Mouse (Mus musculus): ENCODE results near the gene Ddb1. TPM values are rescaled to one million over a fixed set of nuclear protein-coding genes. Genes with fewer than 3 reads are reported as not detected.
A peak's percentile ranks its signal among the peaks of the same experiment; 100 is the strongest.

The Ddb1 gene
- polyA plus RNA-seq, 1 experiment from 2014 or later = 393 TPM

DNA sequence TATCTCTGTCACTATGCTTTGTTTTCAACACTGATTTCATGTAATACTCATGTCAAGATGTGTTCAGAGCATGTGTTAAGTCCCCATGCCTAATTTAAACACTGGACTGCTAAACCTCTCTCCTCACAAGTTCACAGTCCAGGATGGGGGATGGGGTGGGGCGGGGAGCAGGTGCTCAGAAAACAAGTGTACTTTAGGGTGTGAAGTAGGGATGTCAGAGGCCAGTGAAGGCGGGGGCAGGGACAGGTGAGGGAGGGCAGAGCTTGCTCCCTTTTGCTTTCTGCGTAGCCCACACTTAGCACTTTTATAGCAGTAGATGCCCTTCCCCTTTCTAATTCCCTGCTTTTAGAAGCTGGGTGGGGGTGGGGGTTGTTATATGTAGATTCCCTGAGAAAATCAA lies 60.0 kb downstream of the Ddb1 start:
- H3K36me3 ChIP-seq (ENCODE audit: control insufficient read depth, insufficient read depth, low read length) = no peaks in the 10 kb centered on the region
- H3K27ac ChIP-seq (ENCODE audit: low read depth, low read length) = no peak overlapping the region
- no peaks in the 10 kb centered on the region for H3K9me3 ChIP-seq (ENCODE audit: control insufficient read depth, low read length)
- 68% methylated on average over 3 of the region's 3 CpGs for WGBS
- no peak for DNase-seq (ENCODE audit: low spot score, missing footprints)
- H3K4me2 ChIP-seq = no peak overlapping the region
- ATAC-seq (ENCODE audit: low FRiP score) = peak; percentile 50; the same call in 1 of the 2 replicates
- no peaks in the 10 kb centered on the region for H3K27me3 ChIP-seq (ENCODE audit: control insufficient read depth, insufficient read depth, low read length)
- H3K4me1 ChIP-seq (ENCODE audit: control insufficient read depth, insufficient read depth, low read length) = no peaks in the 10 kb centered on the region
- no peak overlapping the region for H3K4me3 ChIP-seq (ENCODE audit: low read depth, low read length)
- no peak overlapping the region for H3K9ac ChIP-seq (ENCODE audit: low read length)

DNA sequence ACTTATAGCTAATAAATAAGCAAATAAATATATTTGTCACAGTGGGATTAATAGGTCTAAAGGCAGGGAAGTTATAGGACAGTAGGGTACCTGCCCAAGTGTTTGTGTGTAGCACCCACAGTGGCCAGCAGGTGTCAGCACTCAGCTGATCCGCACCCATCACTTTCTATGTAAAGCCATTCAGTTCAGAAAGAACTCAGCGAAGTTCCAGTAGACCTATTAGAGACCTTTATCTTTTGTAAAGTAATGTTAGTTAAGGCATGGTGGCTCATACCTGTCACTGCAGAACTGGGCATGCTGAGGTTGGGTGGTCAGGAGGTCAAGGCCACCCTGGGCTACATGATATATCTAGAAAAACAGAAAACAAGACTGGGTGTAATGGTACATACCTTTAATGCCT lies 60.4 kb downstream of the Ddb1 start:
- H3K4me3 ChIP-seq (ENCODE audit: low read depth, low read length) = no peak overlapping the region
- ATAC-seq (ENCODE audit: low FRiP score) (peak; percentile 64), DNase-seq (ENCODE audit: low spot score, missing footprints) (peak; percentile 95)
- no peak overlapping the region for H3K4me2 ChIP-seq
- no peak overlapping the region for H3K9ac ChIP-seq (ENCODE audit: low read length)
- H3K27me3 ChIP-seq (ENCODE audit: control insufficient read depth, insufficient read depth, low read length) = no peaks in the 10 kb centered on the region
- H3K27ac ChIP-seq (ENCODE audit: low read depth, low read length) = no peak overlapping the region
- no peaks in the 10 kb centered on the region for H3K4me1 ChIP-seq (ENCODE audit: control insufficient read depth, insufficient read depth, low read length)
- no peaks in the 10 kb centered on the region for H3K36me3 ChIP-seq (ENCODE audit: control insufficient read depth, insufficient read depth, low read length)
- WGBS = 12% methylated on average over 2 of the region's 2 CpGs
- no peaks in the 10 kb centered on the region for H3K9me3 ChIP-seq (ENCODE audit: control insufficient read depth, low read length)

DNA sequence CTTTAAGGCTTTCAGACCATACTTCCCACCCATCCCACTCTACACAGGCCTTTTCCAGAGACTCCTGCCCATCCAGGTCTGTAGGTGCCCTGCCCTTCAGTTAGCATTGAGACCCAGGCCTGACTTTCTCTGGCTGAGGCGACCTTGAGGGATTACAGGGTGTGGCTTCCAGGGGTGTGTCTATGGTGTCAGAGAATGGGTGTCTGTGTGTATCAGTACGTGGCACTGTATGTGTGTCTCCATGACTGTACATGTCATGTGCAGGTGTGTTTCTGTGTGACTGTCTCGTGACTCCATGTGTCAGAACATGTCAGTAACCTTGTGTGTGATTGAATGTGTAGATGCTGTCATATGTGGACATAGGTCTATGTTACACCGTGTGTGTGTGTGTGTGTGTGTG lies 66.2 kb downstream of the Ddb1 start:
- DNase-seq (ENCODE audit: low spot score, missing footprints) = peak; percentile 2
- Histone ChIP-seq H3K4me2 (no peak overlapping the region), H3K4me1 (ENCODE audit: control insufficient read depth, insufficient read depth, low read length) (no peaks in the 10 kb centered on the region), H3K9ac (ENCODE audit: low read length) (no peak overlapping the region), H3K9me3 (ENCODE audit: control insufficient read depth, low read length) (no peaks in the 10 kb centered on the region), H3K4me3 (ENCODE audit: low read depth, low read length) (no peak overlapping the region), H3K27me3 (ENCODE audit: control insufficient read depth, insufficient read depth, low read length) (no peaks in the 10 kb centered on the region), H3K36me3 (ENCODE audit: control insufficient read depth, insufficient read depth, low read length) (no peaks in the 10 kb centered on the region), H3K27ac (ENCODE audit: low read depth, low read length) (no peak overlapping the region)
- ATAC-seq (ENCODE audit: low FRiP score) = no peak
- 81% methylated on average over 4 of the region's 4 CpGs for WGBS

DNA sequence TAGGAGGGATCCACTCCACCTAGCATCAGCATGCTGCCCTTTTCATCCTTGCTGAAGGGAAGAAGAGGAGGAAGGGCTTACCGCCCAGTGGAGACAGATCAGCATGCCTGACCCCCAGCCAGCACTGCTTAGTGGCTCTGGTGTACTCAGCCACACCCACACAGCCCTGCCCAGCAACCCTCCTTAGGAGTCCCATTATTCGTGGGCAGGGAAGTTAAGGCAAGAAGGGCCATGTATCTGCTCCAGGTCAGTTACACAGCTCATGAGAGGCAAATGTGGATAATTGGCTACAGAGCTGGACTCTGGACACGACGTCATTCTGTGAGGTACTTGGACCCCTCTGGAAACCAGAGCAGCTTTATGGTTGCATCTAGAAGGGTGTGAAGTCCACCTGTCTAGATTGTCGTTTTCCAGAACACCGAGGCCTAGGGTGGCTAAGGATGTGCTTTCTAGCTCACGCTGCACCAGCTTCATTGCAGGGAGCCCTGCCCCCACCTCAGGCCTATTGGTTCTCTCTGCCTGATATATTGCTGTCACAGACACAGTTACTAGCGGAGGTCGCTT lies 66.8 kb downstream of the Ddb1 start:
- H3K9ac ChIP-seq (ENCODE audit: low read length) = no peak overlapping the region
- no peaks in the 10 kb centered on the region for H3K9me3 ChIP-seq (ENCODE audit: control insufficient read depth, low read length)
- ATAC-seq (ENCODE audit: low FRiP score) (no peak), DNase-seq (ENCODE audit: low spot score, missing footprints) (no peak)
- H3K4me2 ChIP-seq = no peak overlapping the region
- H3K4me3 ChIP-seq (ENCODE audit: low read depth, low read length) = no peak overlapping the region
- 79% methylated on average over 9 of the region's 9 CpGs for WGBS
- H3K36me3 ChIP-seq (ENCODE audit: control insufficient read depth, insufficient read depth, low read length) = no peaks in the 10 kb centered on the region
- no peak overlapping the region for H3K27ac ChIP-seq (ENCODE audit: low read depth, low read length)
- no peaks in the 10 kb centered on the region for H3K4me1 ChIP-seq (ENCODE audit: control insufficient read depth, insufficient read depth, low read length)
- no peaks in the 10 kb centered on the region for H3K27me3 ChIP-seq (ENCODE audit: control insufficient read depth, insufficient read depth, low read length)

DNA sequence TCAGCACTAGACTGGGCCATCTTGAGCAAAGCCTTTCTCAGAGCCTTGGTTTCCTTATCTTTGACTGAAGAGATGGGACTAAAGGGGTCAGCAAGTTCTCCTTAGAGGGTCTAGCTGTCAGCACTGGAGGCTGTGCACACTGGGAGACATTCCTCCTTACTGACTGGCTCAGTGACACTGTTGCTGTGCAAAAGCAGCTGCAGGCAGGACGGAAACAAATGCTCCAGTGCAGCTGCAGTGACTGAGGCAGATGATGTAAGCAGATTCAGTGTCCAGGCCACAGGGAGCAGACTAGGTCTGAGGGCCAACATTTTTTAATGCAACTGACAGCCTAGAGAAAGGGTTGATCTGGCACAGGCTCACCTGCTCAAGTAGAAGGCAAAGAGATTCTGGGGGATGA lies 68.1 kb downstream of the Ddb1 start:
- Histone ChIP-seq H3K4me1 (ENCODE audit: control insufficient read depth, insufficient read depth, low read length) (no peaks in the 10 kb centered on the region), H3K27me3 (ENCODE audit: control insufficient read depth, insufficient read depth, low read length) (no peaks in the 10 kb centered on the region), H3K27ac (ENCODE audit: low read depth, low read length) (no peak overlapping the region), H3K4me2 (no peak overlapping the region), H3K9me3 (ENCODE audit: control insufficient read depth, low read length) (no peaks in the 10 kb centered on the region), H3K4me3 (ENCODE audit: low read depth, low read length) (no peak overlapping the region), H3K36me3 (ENCODE audit: control insufficient read depth, insufficient read depth, low read length) (no peaks in the 10 kb centered on the region), H3K9ac (ENCODE audit: low read length) (no peak overlapping the region)
- no peak for DNase-seq (ENCODE audit: low spot score, missing footprints)
- WGBS = 60% methylated on average over 1 of the region's 1 CpGs
- ATAC-seq (ENCODE audit: low FRiP score) = no peak

DNA sequence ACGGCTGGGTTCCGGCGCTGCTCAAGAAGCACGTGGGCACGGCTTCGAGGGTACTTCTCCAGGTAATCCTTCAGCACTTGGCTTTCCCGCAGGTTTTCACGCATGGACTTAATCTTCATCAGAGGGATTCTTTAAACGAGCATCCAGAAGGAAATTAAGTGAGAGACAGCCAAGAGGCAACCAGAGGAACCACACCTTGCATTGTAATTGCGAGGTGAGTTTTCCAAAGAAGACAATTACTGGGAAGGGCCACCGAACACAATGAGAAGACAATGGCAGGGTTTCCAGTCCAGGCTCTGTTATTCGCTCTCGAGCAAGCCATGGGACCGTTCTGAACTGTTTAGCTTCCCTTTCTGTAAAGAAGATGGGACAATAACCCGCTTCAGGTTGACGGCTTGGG lies 71.5 kb downstream of the Ddb1 start:
- Histone ChIP-seq H3K27ac (ENCODE audit: low read depth, low read length) (no peak overlapping the region), H3K9me3 (ENCODE audit: control insufficient read depth, low read length) (no peaks in the 10 kb centered on the region), H3K4me3 (ENCODE audit: low read depth, low read length) (no peak overlapping the region), H3K36me3 (ENCODE audit: control insufficient read depth, insufficient read depth, low read length) (no peaks in the 10 kb centered on the region), H3K4me1 (ENCODE audit: control insufficient read depth, insufficient read depth, low read length) (no peaks in the 10 kb centered on the region), H3K27me3 (ENCODE audit: control insufficient read depth, insufficient read depth, low read length) (no peaks in the 10 kb centered on the region), H3K9ac (ENCODE audit: low read length) (no peak overlapping the region), H3K4me2 (no peak overlapping the region)
- ATAC-seq (ENCODE audit: low FRiP score) (no peak), DNase-seq (ENCODE audit: low spot score, missing footprints) (no peak)
- WGBS = 85% methylated on average over 16 of the region's 16 CpGs

DNA sequence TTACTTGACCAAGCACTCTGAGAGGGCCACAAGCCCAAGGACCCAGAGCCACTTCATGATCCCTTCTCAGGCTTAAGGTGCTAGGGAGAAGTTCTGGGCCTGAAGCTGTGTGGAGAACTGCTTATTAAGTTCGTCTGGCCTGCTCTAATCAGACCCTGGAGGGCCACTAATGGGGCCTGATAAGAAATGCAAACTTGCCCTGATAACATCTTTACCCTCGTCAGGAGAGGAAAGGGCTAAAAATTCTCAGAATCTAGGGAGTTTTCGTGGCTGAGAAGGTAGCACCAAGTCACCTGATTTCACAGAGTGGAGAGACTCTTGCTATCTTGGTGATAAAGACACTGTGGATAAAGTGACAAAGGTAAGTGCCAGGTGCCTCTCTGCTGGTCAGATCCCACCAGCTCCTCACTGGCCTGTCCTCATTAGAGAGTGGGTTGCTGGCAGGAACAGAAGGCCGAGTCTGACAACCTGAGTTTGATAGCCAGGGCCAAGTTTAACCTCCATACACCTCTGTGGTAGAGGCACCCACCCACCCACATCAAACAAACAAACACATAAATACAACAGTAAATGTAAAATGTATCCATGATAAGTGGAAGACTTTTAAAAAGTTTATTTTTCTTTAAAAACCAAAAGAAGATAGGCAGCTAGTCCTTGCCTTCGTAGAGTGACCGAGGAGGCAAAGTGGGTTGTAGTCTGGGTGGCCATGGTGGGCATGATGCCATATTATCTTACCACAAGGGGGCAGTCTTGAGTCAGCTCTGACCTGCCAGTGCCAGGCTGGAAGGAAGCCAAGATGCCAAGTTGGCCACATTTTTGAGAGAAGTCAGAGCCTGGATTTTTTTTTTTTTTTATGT lies 73.0 kb downstream of the Ddb1 start, which contains the start of gene Pga5:
Gene Pga5 (minus strand): TSS at position 157 of the 857 bp plus-strand sequence.
- peak; percentile 94 for DNase-seq (ENCODE audit: low spot score, missing footprints)
- Histone ChIP-seq H3K27me3 (ENCODE audit: control insufficient read depth, insufficient read depth, low read length) (no peaks in the 10 kb centered on the region), H3K27ac (ENCODE audit: low read depth, low read length) (no peak within 1 kb of the TSS), H3K36me3 (ENCODE audit: control insufficient read depth, insufficient read depth, low read length) (no peaks in the 10 kb centered on the region), H3K9ac (ENCODE audit: low read length) (no peak within 1 kb of the TSS), H3K9me3 (ENCODE audit: control insufficient read depth, low read length) (no peaks in the 10 kb centered on the region), H3K4me1 (ENCODE audit: control insufficient read depth, insufficient read depth, low read length) (no peaks in the 10 kb centered on the region), H3K4me3 (ENCODE audit: low read depth, low read length) (no peak within 1 kb of the TSS), H3K4me2 (no peak within 1 kb of the TSS)
- peak; percentile 72; the same call in 1 of the 2 replicates for ATAC-seq (ENCODE audit: low FRiP score)
- WGBS = 50% methylated on average over 6 of the region's 6 CpGs

DNA sequence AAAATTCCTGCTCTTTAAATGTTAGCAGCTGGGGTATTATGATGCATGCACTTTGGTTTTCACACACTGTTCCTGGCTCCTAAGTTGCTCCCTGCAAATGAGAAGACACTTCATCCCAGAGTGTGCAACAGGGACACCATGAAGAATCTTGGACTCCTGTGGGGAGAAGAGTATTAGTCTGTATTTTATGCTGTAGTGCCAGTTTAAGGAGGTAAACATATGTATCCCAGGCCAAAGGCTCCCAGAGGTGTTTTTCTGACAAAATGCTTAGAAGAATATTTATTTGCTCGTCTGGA lies 73.6 kb downstream of the Ddb1 start:
- 94% methylated on average over 1 of the region's 1 CpGs for WGBS
- DNase-seq (ENCODE audit: low spot score, missing footprints) (no peak), ATAC-seq (ENCODE audit: low FRiP score) (no peak; the same call in 1 of the 2 replicates)
- Histone ChIP-seq H3K27me3 (ENCODE audit: control insufficient read depth, insufficient read depth, low read length) (no peaks in the 10 kb centered on the region), H3K27ac (ENCODE audit: low read depth, low read length) (no peak overlapping the region), H3K4me1 (ENCODE audit: control insufficient read depth, insufficient read depth, low read length) (no peaks in the 10 kb centered on the region), H3K9ac (ENCODE audit: low read length) (no peak overlapping the region), H3K4me3 (ENCODE audit: low read depth, low read length) (no peak overlapping the region), H3K36me3 (ENCODE audit: control insufficient read depth, insufficient read depth, low read length) (no peaks in the 10 kb centered on the region), H3K4me2 (no peak overlapping the region), H3K9me3 (ENCODE audit: control insufficient read depth, low read length) (no peaks in the 10 kb centered on the region)

Measured in midbrain, embryonic 11.5 days (tissue).